Mouse (Mus musculus) limb, embryonic 14.5 days (tissue): ENCODE measurements around the gene Mrps27. TPM values are rescaled to one million over a fixed set of nuclear protein-coding genes. Genes with fewer than 3 reads are reported as not detected.

ENCODE experiments used
- ATAC-seq: fragments of 200-750 bp; cut with Nextera tagmentation; 2 replicates; pipeline ENCODE4 v1.8.0; 2017; ENCODE audit warnings: low read depth, moderate number of reproducible peaks, moderate TSS enrichment; ENCODE audit not compliant: low FRiP score
- DNase-seq: peaks from one replicate; pipeline ENCODE4 v3.0.0-alpha.2; 2015; ENCODE audit warnings: low spot score
- H3K27ac ChIP-seq: fragments of 300-500 bp; sonication (generic); replicated peaks from 2 replicates; pipeline ENCODE4 v1.5.1; 2014; ENCODE audit warnings: low read depth, mild to moderate bottlenecking, low read length, moderate library complexity, mixed read lengths
- H3K27me3 ChIP-seq: fragments of 300-500 bp; sonication (generic); 2 replicates; pipeline ENCODE4 v1.6.1; 2014; ENCODE audit warnings: low read length, mixed read lengths; ENCODE audit not compliant: control insufficient read depth, insufficient read depth
- H3K36me3 ChIP-seq: fragments of 300-500 bp; sonication (generic); 2 replicates; pipeline ENCODE4 v1.6.1; 2014; ENCODE audit warnings: mild to moderate bottlenecking, low read length, moderate library complexity, mixed read lengths; ENCODE audit not compliant: control insufficient read depth, insufficient read depth
- H3K4me1 ChIP-seq: fragments of 300-500 bp; sonication (generic); 2 replicates; pipeline ENCODE4 v1.6.1; 2014; ENCODE audit warnings: antibody characterized with exemption, low read length, mixed read lengths; ENCODE audit not compliant: control insufficient read depth, insufficient read depth
- H3K4me2 ChIP-seq: fragments of 300-500 bp; sonication (generic); replicated peaks from 2 replicates; pipeline ENCODE4 v1.6.1; 2014; ENCODE audit warnings: low read depth, mild to moderate bottlenecking, low read length, moderate library complexity; ENCODE audit not compliant: severe bottlenecking
- H3K4me3 ChIP-seq: fragments of 300-500 bp; sonication (generic); replicated peaks from 2 replicates; pipeline ENCODE4 v1.5.1; 2014; ENCODE audit warnings: low read length
- H3K9ac ChIP-seq: fragments of 300-500 bp; sonication (generic); 2 replicates; pipeline ENCODE4 v1.6.1; 2014; ENCODE audit warnings: mild to moderate bottlenecking, low read depth, low read length, moderate library complexity; ENCODE audit not compliant: severe bottlenecking
- H3K9me3 ChIP-seq: fragments of 300-500 bp; sonication (generic); 2 replicates; pipeline ENCODE4 v1.6.1; 2016; ENCODE audit warnings: low read length; ENCODE audit not compliant: control insufficient read depth
- POLR2A ChIP-seq: fragments of 200-500 bp; IDR thresholded peaks from 2 replicates; pipeline ENCODE4 v1.8.0; 2012; ENCODE audit warnings: inconsistent platforms, mild to moderate bottlenecking, moderate library complexity, borderline replicate concordance; ENCODE audit not compliant: insufficient read depth, insufficient read length; ENCODE audit errors: extremely low read depth
- WGBS: fragments of 180-500 bp; shearing (Covaris S2); extraction: QIAGEN DNeasy Blood & Tissue Kit; methylation state at CpG from one replicate; pipeline ENCODE4 v1.1.7; 2014; 5-methylcytosine and 5-hydroxymethylcytosine counted together
- polyA plus RNA-seq, 2 experiments: library from polyadenylated mRNA; depleted of rRNA in 1 of 2; stranded (reverse) in 1 of 2; unstranded in 1 of 2; fragments of >200 nt; fragmentation: Nextera tagmentation in 1 of 2; extraction: Ambion mirVana in 1 of 2; gene quantifications; 2 replicates each; pipeline versions ENCODE4 v1.2.1 to v1.2.3; 2012 to 2014

Mrps27 gene
- polyA plus RNA-seq, 2 experiments, result 36.6 to 54.1 TPM

DNA sequence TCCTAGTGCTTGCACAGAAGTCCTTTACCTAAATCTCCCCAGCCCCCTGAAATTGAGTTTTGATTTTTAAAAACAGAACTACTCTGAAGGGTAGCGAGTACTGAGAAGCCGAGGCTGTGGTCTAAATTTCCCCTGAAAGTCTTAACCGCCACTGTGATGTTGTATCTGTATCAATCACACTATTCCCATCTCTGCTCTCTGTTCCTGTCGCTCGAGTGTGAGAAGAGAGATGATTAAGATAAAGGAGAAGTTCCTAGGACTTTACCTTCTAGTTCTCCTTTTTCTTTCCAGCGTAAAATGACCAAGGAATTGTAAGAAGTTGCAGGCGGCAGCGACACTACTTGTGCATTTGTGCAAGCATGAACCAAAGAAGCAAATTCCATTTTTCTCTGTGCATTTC is 38.4 kb upstream of the Mrps27 start:
- Histone ChIP-seq H3K36me3 (no peaks in the 10 kb centered on the region), H3K4me1 (peaks cover 14% of the 10 kb centered on the region), H3K4me2 (no peak overlapping the region), H3K27ac (no peak overlapping the region), H3K9me3 (no peaks in the 10 kb centered on the region), H3K4me3 (no peak overlapping the region), H3K9ac (no peak overlapping the region), H3K27me3 (no peaks in the 10 kb centered on the region)
- TF ChIP-seq POLR2A, result no peak
- ATAC-seq (no peak), DNase-seq (no peak)
- WGBS, result 79% methylated on average over 8 of the region's 8 CpGs

DNA sequence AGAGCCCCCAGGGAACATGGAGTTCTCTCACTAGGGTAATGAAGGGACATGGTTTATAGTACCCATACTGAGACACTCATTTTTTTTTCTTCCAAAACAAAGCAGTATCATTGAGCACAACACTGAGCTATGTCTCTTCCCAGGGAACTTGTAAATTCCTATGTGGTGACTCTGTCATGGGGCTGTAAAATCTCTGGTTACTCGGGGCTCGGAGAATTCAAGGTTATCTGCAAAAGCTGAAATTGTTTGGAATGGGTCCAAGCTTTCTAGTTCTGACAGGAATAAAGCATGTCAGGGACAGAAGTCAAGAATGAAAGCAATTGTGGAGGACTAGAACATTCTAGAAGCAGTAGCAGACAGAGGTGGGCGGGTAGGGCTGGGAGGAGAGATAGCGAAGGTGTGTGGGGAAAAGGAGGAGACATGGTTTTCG is 36.6 kb upstream of the Mrps27 start:
- DNase-seq (peak; percentile 87), ATAC-seq (peak; percentile 68)
- Histone ChIP-seq H3K4me3 (no peak overlapping the region), H3K9me3 (no peaks in the 10 kb centered on the region), H3K9ac (no peak overlapping the region), H3K27ac (peak overlapping the region; percentile 38; the same call in 1 of the 2 replicates), H3K36me3 (no peaks in the 10 kb centered on the region), H3K4me1 (peaks cover 12% of the 10 kb centered on the region), H3K27me3 (no peaks in the 10 kb centered on the region), H3K4me2 (no peak overlapping the region)
- 49% methylated on average over 5 of the region's 5 CpGs for WGBS
- TF ChIP-seq POLR2A, result no peak

DNA sequence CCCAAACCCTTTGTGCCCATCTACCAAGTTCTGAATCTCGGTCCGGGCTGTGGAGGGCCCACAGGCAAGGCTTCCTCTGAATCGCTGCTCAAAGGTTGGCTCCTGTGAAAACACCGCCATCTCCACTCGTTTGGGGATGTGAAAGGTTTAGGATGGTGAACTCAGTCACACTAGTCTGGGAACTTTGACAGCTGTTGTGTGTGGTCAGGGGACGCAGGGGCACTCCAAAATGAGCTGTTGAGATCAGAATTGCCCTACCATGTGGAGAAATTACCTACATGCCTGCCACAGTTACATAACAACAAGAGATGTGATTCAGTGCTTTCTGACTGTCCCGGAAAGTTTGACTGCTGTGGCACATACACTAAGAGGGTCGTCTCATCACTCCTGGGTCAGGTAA is 36.2 kb upstream of the Mrps27 start:
- H3K4me3 ChIP-seq, result no peak overlapping the region
- DNase-seq, result no peak
- H3K4me2 ChIP-seq, result no peak overlapping the region
- ATAC-seq, result no peak
- no peak overlapping the region for H3K9ac ChIP-seq
- H3K27me3 ChIP-seq, result no peaks in the 10 kb centered on the region
- 0 out of 2 replicates have a peak overlapping the region, but pooled peaks have one; percentile 38 for H3K27ac ChIP-seq
- H3K9me3 ChIP-seq, result no peaks in the 10 kb centered on the region
- WGBS, result 74% methylated on average over 8 of the region's 8 CpGs
- no peaks in the 10 kb centered on the region for H3K36me3 ChIP-seq
- peaks cover 10% of the 10 kb centered on the region for H3K4me1 ChIP-seq
- TF ChIP-seq POLR2A, result no peak

DNA sequence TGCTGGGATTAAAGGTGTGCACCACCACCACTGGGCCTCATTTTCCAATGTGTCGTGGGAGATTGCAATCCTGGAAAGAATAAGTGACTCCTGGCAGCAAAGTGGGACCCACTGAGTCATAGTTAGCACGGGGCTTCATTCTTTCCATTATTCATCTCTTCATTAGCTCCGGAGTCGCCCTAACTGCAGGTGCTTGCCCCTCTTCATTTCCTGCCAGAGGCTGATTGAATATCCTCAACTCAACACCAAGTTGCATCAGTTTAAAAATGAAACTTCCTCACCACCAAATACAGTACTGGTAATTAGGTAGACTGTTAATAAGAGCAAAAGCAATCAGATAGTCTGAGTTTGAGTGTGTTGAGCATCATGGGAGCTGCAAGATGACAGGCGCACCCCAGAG is 30.5 kb upstream of the Mrps27 start:
- H3K9ac ChIP-seq, result no peak overlapping the region
- WGBS, result 90% methylated on average over 5 of the region's 5 CpGs
- TF ChIP-seq POLR2A, result no peak
- H3K9me3 ChIP-seq, result no peaks in the 10 kb centered on the region
- no peak for DNase-seq
- H3K4me1 ChIP-seq, result no peaks in the 10 kb centered on the region
- H3K27ac ChIP-seq, result no peak overlapping the region
- H3K36me3 ChIP-seq, result peaks cover 5% of the 10 kb centered on the region
- H3K4me2 ChIP-seq, result no peak overlapping the region
- H3K4me3 ChIP-seq, result no peak overlapping the region
- no peaks in the 10 kb centered on the region for H3K27me3 ChIP-seq
- no peak for ATAC-seq

DNA sequence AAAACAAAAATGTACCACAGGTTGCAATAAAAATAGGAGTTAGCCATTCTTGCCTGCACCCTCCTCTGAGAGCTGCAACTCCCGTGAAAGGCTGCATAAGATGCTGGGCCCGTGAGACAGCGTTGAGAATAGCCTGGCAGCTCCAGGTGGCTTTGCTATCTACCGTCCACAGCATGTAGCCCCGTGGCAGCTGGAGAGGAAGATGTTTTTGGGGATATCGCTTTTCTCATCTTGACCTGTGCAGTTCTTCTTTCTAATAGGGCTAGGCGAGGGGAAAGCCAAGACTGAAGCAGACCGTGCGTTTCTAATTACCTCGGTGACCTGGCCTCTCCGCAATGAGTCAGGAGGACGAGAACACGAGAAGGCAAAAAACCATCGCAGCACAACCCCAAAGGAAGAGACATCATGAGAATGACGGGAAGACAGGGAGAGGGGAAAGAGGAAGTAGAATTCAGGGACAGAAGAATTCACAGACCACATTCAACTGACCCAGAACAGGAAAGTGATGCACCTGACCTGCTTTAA is 29.9 kb upstream of the Mrps27 start:
- Histone ChIP-seq H3K9ac (no peak overlapping the region), H3K9me3 (no peaks in the 10 kb centered on the region), H3K4me3 (no peak overlapping the region), H3K4me1 (no peaks in the 10 kb centered on the region), H3K36me3 (peaks cover 11% of the 10 kb centered on the region), H3K27ac (no peak overlapping the region), H3K27me3 (no peaks in the 10 kb centered on the region), H3K4me2 (no peak overlapping the region)
- ATAC-seq, result no peak
- 73% methylated on average over 15 of the region's 15 CpGs for WGBS
- no peak for TF ChIP-seq POLR2A
- DNase-seq, result no peak

DNA sequence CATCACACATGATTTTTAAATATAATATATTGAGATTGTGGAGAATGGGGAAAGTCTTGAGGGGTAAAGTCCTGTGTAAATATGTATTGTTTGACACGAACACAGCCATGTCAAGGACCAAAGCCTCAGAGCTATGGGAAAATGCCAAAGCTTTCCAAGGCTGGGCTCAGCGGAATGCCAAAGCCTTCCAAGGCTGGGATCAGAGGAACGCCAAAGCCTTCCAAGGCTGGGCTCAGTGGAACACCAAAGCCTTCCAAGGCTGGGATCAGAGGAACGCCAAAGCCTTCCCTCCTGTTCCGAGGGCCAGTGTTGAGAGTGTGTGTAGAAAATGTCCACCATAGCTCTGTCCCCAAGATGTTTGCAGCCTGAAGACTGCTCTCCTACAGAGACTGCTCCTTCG is 28.2 kb upstream of the Mrps27 start:
- no peak overlapping the region for H3K4me3 ChIP-seq
- no peaks in the 10 kb centered on the region for H3K27me3 ChIP-seq
- H3K9me3 ChIP-seq, result no peaks in the 10 kb centered on the region
- WGBS, result 85% methylated on average over 6 of the region's 6 CpGs
- peaks cover 27% of the 10 kb centered on the region for H3K36me3 ChIP-seq
- H3K4me1 ChIP-seq, result no peaks in the 10 kb centered on the region
- H3K27ac ChIP-seq, result no peak overlapping the region
- no peak overlapping the region for H3K4me2 ChIP-seq
- ATAC-seq (no peak), DNase-seq (no peak)
- H3K9ac ChIP-seq, result no peak overlapping the region
- no peak for TF ChIP-seq POLR2A
